ENCODE assay signal across 21 mouse cellular contexts in the genomic region with DNA sequence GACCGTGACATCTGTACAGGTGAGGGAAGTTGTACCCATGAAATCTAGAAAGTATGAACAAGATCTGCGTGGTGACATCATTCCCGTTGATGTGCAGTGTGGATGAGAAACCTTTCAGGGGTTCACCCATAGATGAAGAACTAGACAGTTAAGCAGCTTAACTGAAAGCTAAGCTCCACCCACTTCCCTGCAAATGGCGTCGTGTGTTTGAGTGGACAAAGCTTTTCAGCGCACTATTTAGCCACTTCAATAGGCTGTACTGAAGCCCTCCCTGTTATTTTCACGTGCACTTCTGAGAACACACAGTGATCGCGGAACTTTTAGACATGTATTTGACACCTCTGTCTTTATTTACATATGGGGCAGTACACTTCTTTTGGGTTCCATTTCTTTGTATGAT.
"Had no signal": no experiment of that assay in that cellular context is flagged by ENCODE, and none has a peak within 500 bp of the region (broad histone marks: within the 10 kb centered on the region; RNA-seq: fewer than 3 reads in every experiment).

No protein-coding gene starts in this region.

- H3K4me2 ChIP-seq: kidney, embryonic 15.5 days; liver, embryonic 13.5 days; lung, embryonic 15.5 days; midbrain, embryonic 12.5 days; midbrain, embryonic 15.5 days; neural tube, embryonic 12.5 days; neural tube, embryonic 15.5 days had no signal

- H3K4me1 ChIP-seq: kidney, embryonic 15.5 days; liver, embryonic 13.5 days; lung, embryonic 15.5 days; midbrain, embryonic 15.5 days; neural tube, embryonic 12.5 days; neural tube, embryonic 15.5 days had no signal

- H3K27ac ChIP-seq: kidney, embryonic 15.5 days; left cerebral cortex, adult 2 months; liver, embryonic 13.5 days; lung, embryonic 15.5 days; macrophage; midbrain, embryonic 12.5 days; midbrain, embryonic 15.5 days; neural tube, embryonic 12.5 days; neural tube, embryonic 15.5 days; stomach, postnatal 0 days had no signal

- H3K36me3 ChIP-seq: midbrain, embryonic 15.5 days had no signal

- H3K9ac ChIP-seq: kidney, embryonic 15.5 days; liver, embryonic 13.5 days; lung, embryonic 15.5 days; midbrain, embryonic 12.5 days; midbrain, embryonic 15.5 days; neural tube, embryonic 12.5 days; neural tube, embryonic 15.5 days had no signal

- H3K4me3 ChIP-seq: kidney, embryonic 15.5 days; left cerebral cortex, adult 2 months; liver, embryonic 13.5 days; lung, embryonic 15.5 days; midbrain, embryonic 12.5 days; midbrain, embryonic 15.5 days; neural tube, embryonic 12.5 days; neural tube, embryonic 15.5 days had no signal

- DNase-seq: kidney, adult 8-10 months; kidney, postnatal 14 days; kidney, postnatal 4 days; layer of hippocampus, adult 9-11 months; layer of hippocampus, postnatal 36 days; liver, embryonic 13.5 days; lung, postnatal 14 days; right cerebral cortex, adult 18-20 months; right cerebral cortex, postnatal 14 days; right cerebral cortex, postnatal 4 days; thymus, adult 2 months; thymus, postnatal 14 days had no signal

- ATAC-seq: midbrain, embryonic 15.5 days had no signal

- H3K27me3 ChIP-seq: kidney, embryonic 15.5 days; liver, embryonic 13.5 days; lung, embryonic 15.5 days; midbrain, embryonic 12.5 days; midbrain, embryonic 15.5 days; neural tube, embryonic 12.5 days; neural tube, embryonic 15.5 days had no signal

- H3K9me3 ChIP-seq: kidney, embryonic 15.5 days; liver, embryonic 13.5 days; lung, embryonic 15.5 days; midbrain, embryonic 12.5 days; midbrain, embryonic 15.5 days; neural tube, embryonic 12.5 days; neural tube, embryonic 15.5 days had no signal
